Mouse (Mus musculus): ENCODE results near the gene a.
"Not testable (repeated sequence)": the region's sequence is repeated elsewhere in the genome, so short reads cannot be mapped to it uniquely, and the experiment has no call there.

Gene a

GRCm38 (mm10) chr2:154863672-154864071 lies 72.5 kb downstream of the a start:
- DNase-seq, result no peak

- no peak for DNase-seq
These were observed 74.5 kb downstream of the a start for GRCm38 (mm10) chr2:154865696-154866095.

- no peak for DNase-seq
These were observed 76.9 kb downstream of the a start for GRCm38 (mm10) chr2:154868106-154868505.

- DNase-seq, result no peak
These were observed 78.9 kb downstream of the a start for GRCm38 (mm10) chr2:154869954-154870641.

- DNase-seq, result no peak
These were observed 85.4 kb downstream of the a start for GRCm38 (mm10) chr2:154876621-154877020.

GRCm38 (mm10) chr2:154891585-154891984 lies 100.4 kb downstream of the a start:
- no peak for DNase-seq

GRCm38 (mm10) chr2:154892201-154893044 lies 101.2 kb downstream of the a start, which contains the start of gene Eif2s2:
Gene Eif2s2, minus strand, starts transcription at chr2:154892935.
- peak; percentile 95 to 97 for DNase-seq

- DNase-seq, result no peak
These were observed 101.8 kb downstream of the a start for GRCm38 (mm10) chr2:154893045-154893385.

- no peak for DNase-seq
These were observed 102.3 kb downstream of the a start for GRCm38 (mm10) chr2:154893548-154893947.

GRCm38 (mm10) chr2:154899004-154899403 lies 107.8 kb downstream of the a start:
- DNase-seq, result not testable (repeated sequence)

- DNase-seq, result not testable (repeated sequence)
These were observed 108.2 kb downstream of the a start for GRCm38 (mm10) chr2:154899412-154899811.

- no peak for DNase-seq
These were observed 110.9 kb downstream of the a start for GRCm38 (mm10) chr2:154902111-154902510.

GRCm38 (mm10) chr2:154905796-154906195 lies 114.6 kb downstream of the a start:
- DNase-seq, result no peak

GRCm38 (mm10) chr2:154908223-154908622 lies 117.0 kb downstream of the a start:
- not testable (repeated sequence) for DNase-seq

GRCm38 (mm10) chr2:154909789-154910188 lies 118.6 kb downstream of the a start:
- DNase-seq, result peak; percentile 14 to 30

- DNase-seq, result no peak
These were observed 124.8 kb downstream of the a start for GRCm38 (mm10) chr2:154915922-154916541.

GRCm38 (mm10) chr2:154916547-154916946 lies 125.3 kb downstream of the a start:
- peak; percentile 9 to 42 for DNase-seq

GRCm38 (mm10) chr2:154917866-154918641 lies 126.9 kb downstream of the a start:
- no peak for DNase-seq

GRCm38 (mm10) chr2:154920896-154921295 lies 129.7 kb downstream of the a start:
- DNase-seq, result no peak

GRCm38 (mm10) chr2:154922134-154922533 lies 130.9 kb downstream of the a start:
- DNase-seq, result not testable (repeated sequence)

GRCm38 (mm10) chr2:154925411-154926031 lies 134.3 kb downstream of the a start:
- DNase-seq, result no peak

- DNase-seq, result no peak
These were observed 135.6 kb downstream of the a start for GRCm38 (mm10) chr2:154926843-154927242.

Data from kidney, postnatal 4 days (tissue).